Mouse (Mus musculus): ENCODE results near the gene Cltrn. TPM values are rescaled to one million over a fixed set of nuclear protein-coding genes. Genes with fewer than 3 reads are reported as not detected.

The Cltrn gene
- polyA plus RNA-seq, 1 experiment from 2014 or later = not detected

- 72% methylated on average over 6 of the region's 6 CpGs for WGBS
- peaks cover 2% of the 10 kb centered on the region; the same call in 1 of the 2 replicates for H3K27me3 ChIP-seq (ENCODE audit: control insufficient read depth, insufficient read depth, low read length)
- no peak overlapping the region for H3K9ac ChIP-seq (ENCODE audit: low read length)
- H3K36me3 ChIP-seq (ENCODE audit: control insufficient read depth, insufficient read depth, low read length) = no peaks in the 10 kb centered on the region
- ATAC-seq (ENCODE audit: insufficient read depth, low FRiP score, low TSS enrichment) (no peak; the same call in 1 of the 2 replicates), DNase-seq (ENCODE audit: low spot score) (no peak)
- no peak overlapping the region for H3K4me2 ChIP-seq (ENCODE audit: low read depth)
- no peak overlapping the region for H3K27ac ChIP-seq (ENCODE audit: low read depth, low read length)
- no peaks in the 10 kb centered on the region for H3K9me3 ChIP-seq (ENCODE audit: control insufficient read depth, low read length)
- H3K4me3 ChIP-seq (ENCODE audit: low read depth, low read length) = no peak overlapping the region
- no peaks in the 10 kb centered on the region for H3K4me1 ChIP-seq (ENCODE audit: control insufficient read depth, insufficient read depth, low read length)
Observed at GRCm38 (mm10) chrX:164102656-164103055, 14.0 kb downstream of the Cltrn start.

GRCm38 (mm10) chrX:164111146-164111545, 22.5 kb downstream of the Cltrn start:
- no peak for DNase-seq (ENCODE audit: low spot score)
- Histone ChIP-seq H3K27me3 (ENCODE audit: control insufficient read depth, insufficient read depth, low read length) (no peaks in the 10 kb centered on the region), H3K27ac (ENCODE audit: low read depth, low read length) (no peak overlapping the region)

GRCm38 (mm10) chrX:164113744-164114143, 25.1 kb downstream of the Cltrn start:
- no peak for ATAC-seq (ENCODE audit: insufficient read depth, low FRiP score, low TSS enrichment)
- Histone ChIP-seq H3K27ac (ENCODE audit: low read depth, low read length) (no peak overlapping the region), H3K4me2 (ENCODE audit: low read depth) (no peak overlapping the region), H3K9ac (ENCODE audit: low read length) (no peak overlapping the region), H3K9me3 (ENCODE audit: control insufficient read depth, low read length) (no peaks in the 10 kb centered on the region), H3K27me3 (ENCODE audit: control insufficient read depth, insufficient read depth, low read length) (no peaks in the 10 kb centered on the region), H3K4me1 (ENCODE audit: control insufficient read depth, insufficient read depth, low read length) (no peaks in the 10 kb centered on the region), H3K36me3 (ENCODE audit: control insufficient read depth, insufficient read depth, low read length) (no peaks in the 10 kb centered on the region), H3K4me3 (ENCODE audit: low read depth, low read length) (no peak overlapping the region)
- WGBS = 85% methylated on average over 6 of the region's 6 CpGs
- DNase-seq (ENCODE audit: low spot score) = no peak

More at GRCm38 (mm10) chrX:164111146-164111545, 22.5 kb downstream of the Cltrn start:
- no peaks in the 10 kb centered on the region for H3K9me3 ChIP-seq (ENCODE audit: control insufficient read depth, low read length)
- H3K4me3 ChIP-seq (ENCODE audit: low read depth, low read length) = no peak overlapping the region
- WGBS = 90% methylated on average over 3 of the region's 3 CpGs
- H3K4me2 ChIP-seq (ENCODE audit: low read depth) = no peak overlapping the region
- ATAC-seq (ENCODE audit: insufficient read depth, low FRiP score, low TSS enrichment) = no peak
- no peaks in the 10 kb centered on the region for H3K36me3 ChIP-seq (ENCODE audit: control insufficient read depth, insufficient read depth, low read length)
- no peaks in the 10 kb centered on the region for H3K4me1 ChIP-seq (ENCODE audit: control insufficient read depth, insufficient read depth, low read length)
- no peak overlapping the region for H3K9ac ChIP-seq (ENCODE audit: low read length)

- H3K4me1 ChIP-seq (ENCODE audit: control insufficient read depth, insufficient read depth, low read length) = no peaks in the 10 kb centered on the region
- no peak overlapping the region for H3K4me3 ChIP-seq (ENCODE audit: low read depth, low read length)
- H3K36me3 ChIP-seq (ENCODE audit: control insufficient read depth, insufficient read depth, low read length) = no peaks in the 10 kb centered on the region
- 86% methylated on average over 3 of the region's 3 CpGs for WGBS
- no peaks in the 10 kb centered on the region for H3K27me3 ChIP-seq (ENCODE audit: control insufficient read depth, insufficient read depth, low read length)
- no peak overlapping the region for H3K4me2 ChIP-seq (ENCODE audit: low read depth)
- no peak overlapping the region for H3K9ac ChIP-seq (ENCODE audit: low read length)
- DNase-seq (ENCODE audit: low spot score) (no peak), ATAC-seq (ENCODE audit: insufficient read depth, low FRiP score, low TSS enrichment) (no peak)
- no peak overlapping the region for H3K27ac ChIP-seq (ENCODE audit: low read depth, low read length)
- no peaks in the 10 kb centered on the region for H3K9me3 ChIP-seq (ENCODE audit: control insufficient read depth, low read length)
Observed at GRCm38 (mm10) chrX:164123942-164124341, 35.3 kb downstream of the Cltrn start.

GRCm38 (mm10) chrX:164133531-164133930, 44.9 kb downstream of the Cltrn start:
- ATAC-seq (ENCODE audit: insufficient read depth, low FRiP score, low TSS enrichment) (no peak), DNase-seq (ENCODE audit: low spot score) (no peak)
- Histone ChIP-seq H3K4me2 (ENCODE audit: low read depth) (no peak overlapping the region), H3K36me3 (ENCODE audit: control insufficient read depth, insufficient read depth, low read length) (no peaks in the 10 kb centered on the region), H3K9me3 (ENCODE audit: control insufficient read depth, low read length) (no peaks in the 10 kb centered on the region), H3K27me3 (ENCODE audit: control insufficient read depth, insufficient read depth, low read length) (no peaks in the 10 kb centered on the region), H3K27ac (ENCODE audit: low read depth, low read length) (no peak overlapping the region), H3K4me1 (ENCODE audit: control insufficient read depth, insufficient read depth, low read length) (no peaks in the 10 kb centered on the region), H3K9ac (ENCODE audit: low read length) (no peak overlapping the region), H3K4me3 (ENCODE audit: low read depth, low read length) (no peak overlapping the region)
- WGBS = 94% methylated on average over 3 of the region's 3 CpGs

GRCm38 (mm10) chrX:164135304-164135818, 46.7 kb downstream of the Cltrn start:
- Histone ChIP-seq H3K27me3 (ENCODE audit: control insufficient read depth, insufficient read depth, low read length) (no peaks in the 10 kb centered on the region), H3K4me3 (ENCODE audit: low read depth, low read length) (no peak overlapping the region), H3K4me2 (ENCODE audit: low read depth) (no peak overlapping the region), H3K36me3 (ENCODE audit: control insufficient read depth, insufficient read depth, low read length) (no peaks in the 10 kb centered on the region), H3K9me3 (ENCODE audit: control insufficient read depth, low read length) (no peaks in the 10 kb centered on the region), H3K27ac (ENCODE audit: low read depth, low read length) (no peak overlapping the region), H3K4me1 (ENCODE audit: control insufficient read depth, insufficient read depth, low read length) (no peaks in the 10 kb centered on the region), H3K9ac (ENCODE audit: low read length) (no peak overlapping the region)
- DNase-seq (ENCODE audit: low spot score) (no peak), ATAC-seq (ENCODE audit: insufficient read depth, low FRiP score, low TSS enrichment) (no peak)
- WGBS = 88% methylated on average over 4 of the region's 4 CpGs

GRCm38 (mm10) chrX:164139032-164139431, 50.4 kb downstream of the Cltrn start, which contains the start of gene Ace2:
TSS of gene Ace2 (plus strand) at chrX:164139332.
- H3K27me3 ChIP-seq (ENCODE audit: control insufficient read depth, insufficient read depth, low read length) = no peaks in the 10 kb centered on the region
- H3K36me3 ChIP-seq (ENCODE audit: control insufficient read depth, insufficient read depth, low read length) = no peaks in the 10 kb centered on the region
- H3K9ac ChIP-seq (ENCODE audit: low read length) = no peak within 1 kb of the TSS
- no peak within 1 kb of the TSS for H3K4me3 ChIP-seq (ENCODE audit: low read depth, low read length)
- no peaks in the 10 kb centered on the region for H3K9me3 ChIP-seq (ENCODE audit: control insufficient read depth, low read length)
- DNase-seq (ENCODE audit: low spot score) (no peak), ATAC-seq (ENCODE audit: insufficient read depth, low FRiP score, low TSS enrichment) (no peak)
- 94% methylated on average over 2 of the region's 2 CpGs for WGBS
- no peaks in the 10 kb centered on the region for H3K4me1 ChIP-seq (ENCODE audit: control insufficient read depth, insufficient read depth, low read length)
- no peak within 1 kb of the TSS for H3K27ac ChIP-seq (ENCODE audit: low read depth, low read length)
- H3K4me2 ChIP-seq (ENCODE audit: low read depth) = no peak within 1 kb of the TSS

GRCm38 (mm10) chrX:164145463-164146250, 57.0 kb downstream of the Cltrn start:
- no peak overlapping the region for H3K9ac ChIP-seq (ENCODE audit: low read length)
- no peak for ATAC-seq (ENCODE audit: insufficient read depth, low FRiP score, low TSS enrichment)
- no peak overlapping the region for H3K4me3 ChIP-seq (ENCODE audit: low read depth, low read length)
- no peaks in the 10 kb centered on the region for H3K9me3 ChIP-seq (ENCODE audit: control insufficient read depth, low read length)
- whole genome bisulfite sequencing = 92% methylated on average over 6 of the region's 6 CpGs
- H3K27me3 ChIP-seq (ENCODE audit: control insufficient read depth, insufficient read depth, low read length) = 0 out of 2 replicates have a peak, but pooled peaks cover 2% of the 10 kb centered on the region
- H3K4me2 ChIP-seq (ENCODE audit: low read depth) = no peak overlapping the region
- H3K4me1 ChIP-seq (ENCODE audit: control insufficient read depth, insufficient read depth, low read length) = no peaks in the 10 kb centered on the region
- no peak for DNase-seq (ENCODE audit: low spot score)
- no peak overlapping the region for H3K27ac ChIP-seq (ENCODE audit: low read depth, low read length)
- H3K36me3 ChIP-seq (ENCODE audit: control insufficient read depth, insufficient read depth, low read length) = no peaks in the 10 kb centered on the region

GRCm38 (mm10) chrX:164152703-164153102, 64.1 kb downstream of the Cltrn start:
- Histone ChIP-seq H3K27me3 (ENCODE audit: control insufficient read depth, insufficient read depth, low read length) (no peaks in the 10 kb centered on the region), H3K9ac (ENCODE audit: low read length) (no peak overlapping the region), H3K4me2 (ENCODE audit: low read depth) (no peak overlapping the region), H3K9me3 (ENCODE audit: control insufficient read depth, low read length) (no peaks in the 10 kb centered on the region), H3K36me3 (ENCODE audit: control insufficient read depth, insufficient read depth, low read length) (no peaks in the 10 kb centered on the region), H3K27ac (ENCODE audit: low read depth, low read length) (no peak overlapping the region), H3K4me3 (ENCODE audit: low read depth, low read length) (no peak overlapping the region), H3K4me1 (ENCODE audit: control insufficient read depth, insufficient read depth, low read length) (no peaks in the 10 kb centered on the region)
- ATAC-seq (ENCODE audit: insufficient read depth, low FRiP score, low TSS enrichment) (no peak), DNase-seq (ENCODE audit: low spot score) (no peak)
- 69% methylated on average over 2 of the region's 2 CpGs for WGBS

Data from neural tube, embryonic 11.5 days (tissue).